Mouse (Mus musculus): Measurements from ENCODE around the gene Max. TPM values are rescaled to one million over a fixed set of nuclear protein-coding genes. Genes with fewer than 3 reads are reported as not detected.

Gene Max
- 44.0 and 48.0 TPM in 2 replicates for polyA plus RNA-seq (2014; fragmentation: Nextera tagmentation; extraction: Ambion mirVana)

- under 1% methylated on average over 73 of the region's 73 CpGs for WGBS
- no peaks in the 10 kb centered on the region for H3K9me3 ChIP-seq (replicated peaks; ENCODE audit: control insufficient read depth, low read length)
- H3K4me1 ChIP-seq (ENCODE audit: control insufficient read depth, insufficient read depth, low read length), result no peaks in the 10 kb centered on the region
- peak; percentile 100 for ATAC-seq (replicated peaks; ENCODE audit: insufficient number of reproducible peaks, low FRiP score, low TSS enrichment, low read depth)
- peak within 1 kb of the TSS; percentile 64 for H3K4me2 ChIP-seq (ENCODE audit: low read depth, low read length)
- no peaks in the 10 kb centered on the region for H3K27me3 ChIP-seq (ENCODE audit: control insufficient read depth, insufficient read depth, low read length)
- DNase-seq (ENCODE audit: low spot score), result peak; percentile 100
- H3K36me3 ChIP-seq (replicated peaks; ENCODE audit: control insufficient read depth, insufficient read depth, low read depth, low read length), result no peaks in the 10 kb centered on the region
- no peak within 1 kb of the TSS for H3K27ac ChIP-seq (replicated peaks; ENCODE audit: low read depth, low read length)
- H3K4me3 ChIP-seq (ENCODE audit: low read depth, low read length), result peak within 1 kb of the TSS; percentile 68
- peak within 1 kb of the TSS; percentile 72 for H3K9ac ChIP-seq (replicated peaks; ENCODE audit: low read length)
Measured at GRCm38 (mm10) chr12:76961932-76962891, at the start of gene Max. Gene Max, minus strand, starts transcription at chr12:76962201.

GRCm38 (mm10) chr12:77011092-77011720 lies 49.2 kb upstream of the Max start:
- 54% methylated on average over 6 of the region's 6 CpGs for WGBS

GRCm38 (mm10) chr12:77009202-77010030 lies 47.4 kb upstream of the Max start:
- H3K4me3 ChIP-seq (ENCODE audit: low read depth, low read length), result no peak overlapping the region
- no peaks in the 10 kb centered on the region for H3K36me3 ChIP-seq (replicated peaks; ENCODE audit: control insufficient read depth, insufficient read depth, low read depth, low read length)
- H3K9me3 ChIP-seq (replicated peaks; ENCODE audit: control insufficient read depth, low read length), result no peaks in the 10 kb centered on the region
- H3K9ac ChIP-seq (replicated peaks; ENCODE audit: low read length), result no peak overlapping the region
- WGBS, result 68% methylated on average over 20 of the region's 20 CpGs
- DNase-seq (ENCODE audit: low spot score) (no peak), ATAC-seq (replicated peaks; ENCODE audit: insufficient number of reproducible peaks, low FRiP score, low TSS enrichment, low read depth) (no peak)
- H3K4me2 ChIP-seq (ENCODE audit: low read depth, low read length), result no peak overlapping the region
- no peaks in the 10 kb centered on the region for H3K27me3 ChIP-seq (ENCODE audit: control insufficient read depth, insufficient read depth, low read length)
- no peaks in the 10 kb centered on the region for H3K4me1 ChIP-seq (ENCODE audit: control insufficient read depth, insufficient read depth, low read length)
- H3K27ac ChIP-seq (replicated peaks; ENCODE audit: low read depth, low read length), result no peak overlapping the region

More at GRCm38 (mm10) chr12:77011092-77011720, 49.2 kb upstream of the Max start:
- Histone ChIP-seq H3K9ac (replicated peaks; ENCODE audit: low read length) (no peak overlapping the region), H3K9me3 (replicated peaks; ENCODE audit: control insufficient read depth, low read length) (no peaks in the 10 kb centered on the region), H3K27ac (replicated peaks; ENCODE audit: low read depth, low read length) (no peak overlapping the region), H3K27me3 (ENCODE audit: control insufficient read depth, insufficient read depth, low read length) (no peaks in the 10 kb centered on the region), H3K4me3 (ENCODE audit: low read depth, low read length) (no peak overlapping the region), H3K4me1 (ENCODE audit: control insufficient read depth, insufficient read depth, low read length) (no peaks in the 10 kb centered on the region), H3K36me3 (replicated peaks; ENCODE audit: control insufficient read depth, insufficient read depth, low read depth, low read length) (no peaks in the 10 kb centered on the region), H3K4me2 (ENCODE audit: low read depth, low read length) (no peak overlapping the region)
- ATAC-seq (replicated peaks; ENCODE audit: insufficient number of reproducible peaks, low FRiP score, low TSS enrichment, low read depth) (no peak), DNase-seq (ENCODE audit: low spot score) (peak; percentile 27)

GRCm38 (mm10) chr12:77004893-77005292 lies 42.9 kb upstream of the Max start:
- H3K27me3 ChIP-seq (ENCODE audit: control insufficient read depth, insufficient read depth, low read length), result no peaks in the 10 kb centered on the region
- H3K4me2 ChIP-seq (ENCODE audit: low read depth, low read length), result no peak overlapping the region
- no peak overlapping the region for H3K4me3 ChIP-seq (ENCODE audit: low read depth, low read length)
- no peak overlapping the region for H3K9ac ChIP-seq (replicated peaks; ENCODE audit: low read length)
- H3K27ac ChIP-seq (replicated peaks; ENCODE audit: low read depth, low read length), result no peak overlapping the region
- 43% methylated on average over 10 of the region's 10 CpGs for WGBS
- H3K36me3 ChIP-seq (replicated peaks; ENCODE audit: control insufficient read depth, insufficient read depth, low read depth, low read length), result no peaks in the 10 kb centered on the region
- ATAC-seq (replicated peaks; ENCODE audit: insufficient number of reproducible peaks, low FRiP score, low TSS enrichment, low read depth) (no peak), DNase-seq (ENCODE audit: low spot score) (peak; percentile 31)
- H3K9me3 ChIP-seq (replicated peaks; ENCODE audit: control insufficient read depth, low read length), result no peaks in the 10 kb centered on the region
- no peaks in the 10 kb centered on the region for H3K4me1 ChIP-seq (ENCODE audit: control insufficient read depth, insufficient read depth, low read length)

GRCm38 (mm10) chr12:77002551-77003228 lies 40.7 kb upstream of the Max start:
- no peaks in the 10 kb centered on the region for H3K36me3 ChIP-seq (replicated peaks; ENCODE audit: control insufficient read depth, insufficient read depth, low read depth, low read length)
- ATAC-seq (replicated peaks; ENCODE audit: insufficient number of reproducible peaks, low FRiP score, low TSS enrichment, low read depth), result no peak
- H3K4me2 ChIP-seq (ENCODE audit: low read depth, low read length), result no peak overlapping the region
- no peak overlapping the region for H3K27ac ChIP-seq (replicated peaks; ENCODE audit: low read depth, low read length)
- no peak overlapping the region for H3K4me3 ChIP-seq (ENCODE audit: low read depth, low read length)
- no peaks in the 10 kb centered on the region for H3K4me1 ChIP-seq (ENCODE audit: control insufficient read depth, insufficient read depth, low read length)
- DNase-seq (ENCODE audit: low spot score), result no peak
- no peak overlapping the region for H3K9ac ChIP-seq (replicated peaks; ENCODE audit: low read length)
- no peaks in the 10 kb centered on the region for H3K9me3 ChIP-seq (replicated peaks; ENCODE audit: control insufficient read depth, low read length)
- no peaks in the 10 kb centered on the region for H3K27me3 ChIP-seq (ENCODE audit: control insufficient read depth, insufficient read depth, low read length)
- WGBS, result 83% methylated on average over 8 of the region's 8 CpGs

- DNase-seq (ENCODE audit: low spot score), result no peak
- H3K36me3 ChIP-seq (replicated peaks; ENCODE audit: control insufficient read depth, insufficient read depth, low read depth, low read length), result no peaks in the 10 kb centered on the region
- no peak overlapping the region for H3K4me3 ChIP-seq (ENCODE audit: low read depth, low read length)
- no peaks in the 10 kb centered on the region for H3K4me1 ChIP-seq (ENCODE audit: control insufficient read depth, insufficient read depth, low read length)
- 78% methylated on average over 1 of the region's 1 CpGs for WGBS
- no peaks in the 10 kb centered on the region for H3K27me3 ChIP-seq (ENCODE audit: control insufficient read depth, insufficient read depth, low read length)
- ATAC-seq (replicated peaks; ENCODE audit: insufficient number of reproducible peaks, low FRiP score, low TSS enrichment, low read depth), result no peak
- no peak overlapping the region for H3K4me2 ChIP-seq (ENCODE audit: low read depth, low read length)
- no peak overlapping the region for H3K27ac ChIP-seq (replicated peaks; ENCODE audit: low read depth, low read length)
- H3K9me3 ChIP-seq (replicated peaks; ENCODE audit: control insufficient read depth, low read length), result no peaks in the 10 kb centered on the region
- H3K9ac ChIP-seq (replicated peaks; ENCODE audit: low read length), result no peak overlapping the region
Measured at GRCm38 (mm10) chr12:77001312-77001711, 39.3 kb upstream of the Max start.

GRCm38 (mm10) chr12:77000705-77001284 lies 38.8 kb upstream of the Max start:
- 0 out of 2 replicates have a peak, but pooled peaks have one; percentile 54 for ATAC-seq (replicated peaks; ENCODE audit: insufficient number of reproducible peaks, low FRiP score, low TSS enrichment, low read depth)
- Histone ChIP-seq H3K4me1 (ENCODE audit: control insufficient read depth, insufficient read depth, low read length) (no peaks in the 10 kb centered on the region), H3K27me3 (ENCODE audit: control insufficient read depth, insufficient read depth, low read length) (no peaks in the 10 kb centered on the region), H3K9ac (replicated peaks; ENCODE audit: low read length) (no peak overlapping the region), H3K4me2 (ENCODE audit: low read depth, low read length) (no peak overlapping the region), H3K27ac (replicated peaks; ENCODE audit: low read depth, low read length) (no peak overlapping the region), H3K36me3 (replicated peaks; ENCODE audit: control insufficient read depth, insufficient read depth, low read depth, low read length) (no peaks in the 10 kb centered on the region), H3K9me3 (replicated peaks; ENCODE audit: control insufficient read depth, low read length) (no peaks in the 10 kb centered on the region), H3K4me3 (ENCODE audit: low read depth, low read length) (no peak overlapping the region)
- DNase-seq (ENCODE audit: low spot score), result peak; percentile 58
- WGBS, result 5% methylated on average over 6 of the region's 6 CpGs

All from embryonic facial prominence, embryonic 11.5 days (tissue).